Mouse (Mus musculus): ENCODE data around the gene Triobp.

GRCm38 (mm10) chr15:79038331-79038730 lies 90.8 kb downstream of the Triobp start:
- TF ChIP-seq GATA1 (IDR thresholded peaks at IDR 0.05; ENCODE audit: borderline replicate concordance, low read length), result no peak
- TF ChIP-seq FLI1 (IDR thresholded peaks at IDR 0.05; ENCODE audit: low read length), result no peak

All from megakaryocyte, embryonic 14.5 days (primary cell).